Mouse (Mus musculus): ENCODE measurements at regions not wholly inside any gene's neighbourhood (a gene's known extent, or its start where the extent isn't known, plus 50 kb on each side); places are given as distances from the start of the nearest gene placed in this dataset.

- no peak for TF ChIP-seq CTCF (IDR thresholded peaks at IDR 0.05; ENCODE audit: borderline replicate concordance, insufficient read depth, low read length)
- no peak for TF ChIP-seq POLR2A (IDR thresholded peaks at IDR 0.05; ENCODE audit: low read depth, low read length)
Observed at GRCm38 (mm10) chr2:167856020-167856419, 75.8 kb upstream of the Ptpn1 start.
